In genomic region chr10:121972249-121972892, GRCm38 (mm10) we compare ENCODE assay signal across 13 mouse cellular contexts.
A peak's percentile ranks its signal among the peaks of the same experiment; 100 is the strongest.
DNase-seq lines count a peak whose midpoint lies in the region; ATAC-seq and TF ChIP-seq lines count a peak whose summit lies in the region.
"Had no signal": no experiment of that assay in that cellular context is flagged by ENCODE, and none has a peak within 500 bp of the region (broad histone marks: within the 10 kb centered on the region; RNA-seq: fewer than 3 reads in every experiment).

No protein-coding gene starts in this region.

- H3K4me2 ChIP-seq in heart, embryonic 12.5 days, result no peak overlapping the region
- no peak overlapping the region for H3K4me2 ChIP-seq in midbrain, embryonic 11.5 days
- H3K4me2 ChIP-seq in stomach, embryonic 15.5 days, result no peak overlapping the region
- H3K4me2 ChIP-seq in forebrain, embryonic 12.5 days, result no peak overlapping the region

- H3K36me3 ChIP-seq in heart, embryonic 12.5 days, result no peaks in the 10 kb centered on the region
- H3K36me3 ChIP-seq in heart, embryonic 10.5 days, result no peaks in the 10 kb centered on the region
- no peaks in the 10 kb centered on the region for H3K36me3 ChIP-seq in midbrain, embryonic 10.5 days
- H3K36me3 ChIP-seq in midbrain, embryonic 11.5 days (ENCODE audit: control insufficient read depth, insufficient read depth, low read length), result no peaks in the 10 kb centered on the region
- H3K36me3 ChIP-seq in stomach, embryonic 15.5 days, result no peaks in the 10 kb centered on the region
- H3K36me3 ChIP-seq in forebrain, embryonic 12.5 days (replicated peaks), result no peaks in the 10 kb centered on the region

- no peak for DNase-seq in heart, embryonic 10.5 days (ENCODE audit: low spot score)
- DNase-seq in midbrain, embryonic 10.5 days (ENCODE audit: low spot score), result no peak
- no peak for DNase-seq in midbrain, embryonic 11.5 days (ENCODE audit: low spot score, missing footprints)
- peak; percentile 16 for DNase-seq in lung, adult 2 months
- no peak for DNase-seq in thymus, postnatal 10 days (ENCODE audit: low spot score in 2 of 2)
- DNase-seq: B cell, adult 2 months; cerebellum, postnatal 36 days; liver, postnatal 0 days; right cerebral cortex, adult 18-20 months had no signal

- WGBS in heart, embryonic 12.5 days, result 79% methylated on average over 10 of the region's 10 CpGs
- WGBS in heart, embryonic 10.5 days, result 80% methylated on average over 10 of the region's 10 CpGs
- 85% methylated on average over 10 of the region's 10 CpGs for WGBS in midbrain, embryonic 10.5 days
- 87% methylated on average over 10 of the region's 10 CpGs for WGBS in midbrain, embryonic 11.5 days
- 61% methylated on average over 10 of the region's 10 CpGs for WGBS in lung, adult 2 months
- WGBS in stomach, embryonic 15.5 days, result 73% methylated on average over 10 of the region's 10 CpGs
- 87% methylated on average over 10 of the region's 10 CpGs for WGBS in forebrain, embryonic 12.5 days

- H3K4me3 ChIP-seq in heart, embryonic 12.5 days, result no peak overlapping the region
- H3K4me3 ChIP-seq in heart, embryonic 10.5 days, result no peak overlapping the region
- H3K4me3 ChIP-seq in midbrain, embryonic 10.5 days, result no peak overlapping the region
- H3K4me3 ChIP-seq in midbrain, embryonic 11.5 days (ENCODE audit: low read depth, low read length), result no peak overlapping the region
- no peak overlapping the region for H3K4me3 ChIP-seq in lung, adult 2 months (replicated peaks; ENCODE audit: extremely low read depth, low read depth, low read length)
- no peak overlapping the region for H3K4me3 ChIP-seq in stomach, embryonic 15.5 days (replicated peaks)
- H3K4me3 ChIP-seq in forebrain, embryonic 12.5 days (replicated peaks), result no peak overlapping the region
- H3K4me3 ChIP-seq: erythroblast, embryonic 14.5 days had no signal

- H3K27ac ChIP-seq in heart, embryonic 12.5 days (ENCODE audit: poor library complexity, severe bottlenecking), result peak overlapping the region; percentile 9; the same call in 1 of the 2 replicates
- H3K27ac ChIP-seq in heart, embryonic 10.5 days, result no peak overlapping the region
- 0 out of 2 replicates have a peak overlapping the region, but pooled peaks have one; percentile 20 for H3K27ac ChIP-seq in midbrain, embryonic 10.5 days (replicated peaks)
- no peak overlapping the region for H3K27ac ChIP-seq in midbrain, embryonic 11.5 days (ENCODE audit: low read depth, low read length)
- H3K27ac ChIP-seq in stomach, embryonic 15.5 days, result no peak overlapping the region; the same call in 1 of the 2 replicates
- H3K27ac ChIP-seq in forebrain, embryonic 12.5 days, result no peak overlapping the region

- no peaks in the 10 kb centered on the region for H3K27me3 ChIP-seq in heart, embryonic 12.5 days (replicated peaks)
- H3K27me3 ChIP-seq in heart, embryonic 10.5 days (ENCODE audit: insufficient read depth, poor library complexity, severe bottlenecking), result no peaks in the 10 kb centered on the region
- H3K27me3 ChIP-seq in midbrain, embryonic 10.5 days (ENCODE audit: low read depth, poor library complexity, severe bottlenecking), result no peaks in the 10 kb centered on the region
- H3K27me3 ChIP-seq in midbrain, embryonic 11.5 days (ENCODE audit: control insufficient read depth, insufficient read depth, low read length), result no peaks in the 10 kb centered on the region
- H3K27me3 ChIP-seq in stomach, embryonic 15.5 days (replicated peaks), result no peaks in the 10 kb centered on the region
- H3K27me3 ChIP-seq in forebrain, embryonic 12.5 days, result no peaks in the 10 kb centered on the region

- no peak for TF ChIP-seq POLR2A in lung, adult 2 months (IDR thresholded peaks at IDR 0.05; ENCODE audit: borderline replicate concordance, extremely low read depth, low read depth, low read length)

- ATAC-seq in heart, embryonic 12.5 days (ENCODE audit: insufficient number of reproducible peaks, low FRiP score), result no peak
- no peak for ATAC-seq in midbrain, embryonic 11.5 days (ENCODE audit: low FRiP score)
- peak; percentile 57 for ATAC-seq in stomach, embryonic 15.5 days (ENCODE audit: insufficient read depth, low FRiP score, low read depth)
- ATAC-seq in forebrain, embryonic 12.5 days (ENCODE audit: low FRiP score), result no peak

- H3K9ac ChIP-seq in heart, embryonic 12.5 days, result no peak overlapping the region
- H3K9ac ChIP-seq in midbrain, embryonic 11.5 days (ENCODE audit: low read length), result no peak overlapping the region
- H3K9ac ChIP-seq in stomach, embryonic 15.5 days, result no peak overlapping the region
- H3K9ac ChIP-seq in forebrain, embryonic 12.5 days, result no peak overlapping the region
- H3K9ac ChIP-seq: liver, postnatal 0 days had no signal

- no peak for TF ChIP-seq CTCF in lung, adult 2 months (IDR thresholded peaks at IDR 0.05; ENCODE audit: insufficient read depth, low read length)

- H3K9me3 ChIP-seq in heart, embryonic 12.5 days (replicated peaks), result no peaks in the 10 kb centered on the region
- no peaks in the 10 kb centered on the region for H3K9me3 ChIP-seq in heart, embryonic 10.5 days
- no peaks in the 10 kb centered on the region for H3K9me3 ChIP-seq in midbrain, embryonic 10.5 days (replicated peaks)
- no peaks in the 10 kb centered on the region for H3K9me3 ChIP-seq in midbrain, embryonic 11.5 days (ENCODE audit: control insufficient read depth, low read length)
- no peaks in the 10 kb centered on the region for H3K9me3 ChIP-seq in stomach, embryonic 15.5 days
- no peaks in the 10 kb centered on the region for H3K9me3 ChIP-seq in forebrain, embryonic 12.5 days

- H3K4me1 ChIP-seq in heart, embryonic 12.5 days (replicated peaks), result peaks cover 32% of the 10 kb centered on the region
- H3K4me1 ChIP-seq in heart, embryonic 10.5 days, result peaks cover 33% of the 10 kb centered on the region
- H3K4me1 ChIP-seq in midbrain, embryonic 10.5 days, result peaks cover 51% of the 10 kb centered on the region
- no peaks in the 10 kb centered on the region for H3K4me1 ChIP-seq in midbrain, embryonic 11.5 days (ENCODE audit: control insufficient read depth, insufficient read depth, low read length)
- peaks cover 2% of the 10 kb centered on the region; the same call in 1 of the 2 replicates for H3K4me1 ChIP-seq in lung, adult 2 months (ENCODE audit: control insufficient read depth, insufficient read depth, low read length)
- peaks cover 7% of the 10 kb centered on the region; the same call in 1 of the 2 replicates for H3K4me1 ChIP-seq in stomach, embryonic 15.5 days
- peaks cover 48% of the 10 kb centered on the region for H3K4me1 ChIP-seq in forebrain, embryonic 12.5 days

Comparison
In these comparisons a context has a peak if more than half of its experiments do, and no peak if none do; other contexts are left out.
1. H3K27ac ChIP-seq: peak in heart, embryonic 12.5 days (single experiment) and midbrain, embryonic 10.5 days (single experiment); none in heart, embryonic 10.5 days (single experiment), midbrain, embryonic 11.5 days (single experiment), stomach, embryonic 15.5 days (single experiment) and forebrain, embryonic 12.5 days (single experiment).